Mouse (Mus musculus): ENCODE results near the gene Gm14124. TPM values are rescaled to one million over a fixed set of nuclear protein-coding genes. Genes with fewer than 3 reads are reported as not detected.
A peak's percentile ranks its signal among the peaks of the same experiment; 100 is the strongest.
"Not testable (repeated sequence)": the region's sequence is repeated elsewhere in the genome, so short reads cannot be mapped to it uniquely, and the experiment has no call there.

Gm14124 gene
- total RNA-seq, 1 experiment: 33.2 TPM

- DNase-seq (ENCODE audit: low read depth, low spot score): no peak
- Histone ChIP-seq H3K36me3 (ENCODE audit: control insufficient read depth, insufficient read depth, low read length, poor library complexity, severe bottlenecking) (no peaks in the 10 kb centered on the region), H3K27ac (ENCODE audit: insufficient read depth, low read depth, low read length, poor library complexity, severe bottlenecking) (no peak overlapping the region), H3K9me3 (ENCODE audit: control insufficient read depth, insufficient read depth, low read depth, low read length) (no peaks in the 10 kb centered on the region), H3K9ac (ENCODE audit: insufficient read depth, low read depth, low read length, poor library complexity, severe bottlenecking) (no peak overlapping the region), H3K4me1 (ENCODE audit: control insufficient read depth in 2 of 2, insufficient read depth in 2 of 2, low read length in 2 of 2, poor library complexity in 1 of 2) (no peaks in the 10 kb centered on the region), H3K4me3 (ENCODE audit: insufficient read depth in 1 of 2, low read depth in 1 of 2, low read length in 2 of 2, poor library complexity in 1 of 2, severe bottlenecking in 1 of 2) (no peak overlapping the region)
- no peak for TF ChIP-seq HCFC1 (IDR thresholded peaks at IDR 0.05; ENCODE audit: borderline replicate concordance, insufficient read depth, low read length)
- no peak for TF ChIP-seq ZC3H11A (IDR thresholded peaks at IDR 0.05; ENCODE audit: borderline replicate concordance, low read depth, low read length)
- no peak for TF ChIP-seq CHD2 (IDR thresholded peaks at IDR 0.05; ENCODE audit: low read depth, low read length)
- no peak for TF ChIP-seq MAFK (IDR thresholded peaks at IDR 0.05; ENCODE audit: insufficient read depth, low read depth, low read length)
- no peak for TF ChIP-seq ZNF384 (IDR thresholded peaks at IDR 0.05; ENCODE audit: low read depth, low read length)
- in situ Hi-C loops (cut with MboI; ENCODE audit: low sequenced_read_pairs in 2 of 2, unreplicated experiment in 2 of 2): no loop called here
Observed at GRCm38 (mm10) chr2:150293669-150294068, 36.4 kb downstream of the Gm14124 start.

- DNase-seq (ENCODE audit: low read depth, low spot score): no peak
- in situ Hi-C loops (cut with MboI; ENCODE audit: low sequenced_read_pairs in 2 of 2, unreplicated experiment in 2 of 2): no loop called here
Observed at GRCm38 (mm10) chr2:150299096-150299495, 41.8 kb downstream of the Gm14124 start.

DNA sequence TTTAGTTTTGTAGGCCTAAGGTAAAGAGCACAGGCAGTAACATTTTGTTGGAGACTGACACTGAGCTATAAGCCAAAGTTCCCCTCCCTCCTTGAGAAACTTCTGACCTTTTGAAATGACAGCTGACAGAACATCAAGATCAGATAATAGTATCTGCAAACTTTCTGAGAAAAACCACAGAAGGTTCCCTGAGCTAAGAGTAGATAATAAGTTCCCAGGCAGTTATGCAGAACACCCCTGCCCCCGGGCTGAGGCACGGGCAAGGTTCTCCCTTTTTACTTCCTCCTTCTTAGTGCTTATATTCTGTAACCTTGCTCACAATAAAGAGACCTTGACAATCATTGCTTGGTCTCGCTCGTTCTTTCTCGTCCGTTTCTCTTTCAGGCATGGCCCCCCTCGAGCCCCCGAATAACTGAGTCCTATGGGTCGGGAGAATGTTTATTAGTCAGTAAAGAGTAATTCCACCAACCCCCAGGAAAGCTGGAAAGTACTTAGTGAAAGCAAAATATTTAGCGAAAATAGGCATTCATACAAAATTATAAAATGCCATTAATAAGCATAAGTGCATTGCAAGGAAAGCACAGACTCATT, 50.0 kb downstream of the Gm14124 start:
- DNase-seq (ENCODE audit: low read depth, low spot score): no peak

More at GRCm38 (mm10) chr2:150299096-150299495, 41.8 kb downstream of the Gm14124 start:
- Histone ChIP-seq H3K4me3 (ENCODE audit: insufficient read depth in 1 of 2, low read depth in 1 of 2, low read length in 2 of 2, poor library complexity in 1 of 2, severe bottlenecking in 1 of 2) (no peak overlapping the region), H3K27ac (ENCODE audit: insufficient read depth, low read depth, low read length, poor library complexity, severe bottlenecking) (no peak overlapping the region), H3K9me3 (ENCODE audit: control insufficient read depth, insufficient read depth, low read depth, low read length) (no peaks in the 10 kb centered on the region), H3K4me1 (ENCODE audit: control insufficient read depth in 2 of 2, insufficient read depth in 2 of 2, low read length in 2 of 2, poor library complexity in 1 of 2) (no peaks in the 10 kb centered on the region), H3K9ac (ENCODE audit: insufficient read depth, low read depth, low read length, poor library complexity, severe bottlenecking) (no peak overlapping the region), H3K36me3 (ENCODE audit: control insufficient read depth, insufficient read depth, low read length, poor library complexity, severe bottlenecking) (no peaks in the 10 kb centered on the region)
- TF ChIP-seq HCFC1 (IDR thresholded peaks at IDR 0.05; ENCODE audit: borderline replicate concordance, insufficient read depth, low read length): no peak
- no peak for TF ChIP-seq ZNF384 (IDR thresholded peaks at IDR 0.05; ENCODE audit: low read depth, low read length)
- no peak for TF ChIP-seq MAFK (IDR thresholded peaks at IDR 0.05; ENCODE audit: insufficient read depth, low read depth, low read length)
- TF ChIP-seq CHD2 (IDR thresholded peaks at IDR 0.05; ENCODE audit: low read depth, low read length): no peak
- no peak for TF ChIP-seq ZC3H11A (IDR thresholded peaks at IDR 0.05; ENCODE audit: borderline replicate concordance, low read depth, low read length)

DNA sequence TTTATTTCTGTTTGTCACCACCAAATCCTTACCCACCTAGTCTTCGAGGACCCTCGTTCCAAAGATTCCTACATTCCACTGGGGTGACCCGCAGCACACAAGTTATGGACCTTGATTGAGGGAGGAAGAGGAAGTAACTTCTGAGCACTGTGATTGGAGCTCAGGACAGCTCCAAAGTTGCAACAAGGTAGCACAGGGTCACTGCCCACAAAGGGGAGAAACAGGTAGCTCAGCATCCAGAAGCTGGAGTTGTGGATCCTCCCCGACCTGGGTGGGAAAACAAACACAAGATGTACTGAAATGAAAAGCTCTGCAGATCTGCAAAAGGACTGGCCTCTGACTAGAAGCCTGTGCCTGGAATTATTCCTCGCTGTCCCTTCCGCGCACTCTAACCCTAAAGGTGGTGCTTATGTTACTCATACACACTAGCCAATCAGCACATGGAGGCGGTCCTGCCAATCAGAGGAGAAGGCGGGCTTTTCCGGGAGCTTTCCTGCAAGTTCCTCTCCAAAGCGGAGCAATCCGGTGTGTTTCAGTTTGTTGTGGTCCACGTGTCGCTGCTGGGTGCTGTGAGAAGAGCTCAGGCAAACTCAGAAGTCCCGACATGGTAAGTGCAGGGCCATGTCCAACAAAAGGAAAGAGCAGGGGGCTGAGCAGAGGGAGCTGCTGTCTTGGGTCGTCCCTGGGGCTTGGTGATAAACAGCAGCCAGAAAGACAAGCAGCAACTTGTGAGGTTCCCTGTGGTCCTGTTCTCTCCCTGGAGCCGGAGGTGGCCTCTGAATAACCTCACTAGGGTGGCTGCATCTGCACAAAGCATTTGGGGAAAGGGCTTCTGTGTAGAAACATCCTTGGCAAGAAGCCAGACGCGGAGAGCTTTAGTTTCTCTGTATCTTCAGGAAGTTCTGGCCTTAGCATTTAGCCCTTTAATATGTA, 53.9 kb downstream of the Gm14124 start:
- Histone ChIP-seq H3K4me3 (ENCODE audit: insufficient read depth in 1 of 2, low read depth in 1 of 2, low read length in 2 of 2, poor library complexity in 1 of 2, severe bottlenecking in 1 of 2) (peak overlapping the region; percentile 86 to 92), H3K9ac (ENCODE audit: insufficient read depth, low read depth, low read length, poor library complexity, severe bottlenecking) (peak overlapping the region; percentile 91), H3K27ac (ENCODE audit: insufficient read depth, low read depth, low read length, poor library complexity, severe bottlenecking) (peak overlapping the region; percentile 79)
- in situ Hi-C loops (cut with MboI; ENCODE audit: low sequenced_read_pairs in 2 of 2, unreplicated experiment in 2 of 2); H3K4me1 ChIP-seq (ENCODE audit: control insufficient read depth in 2 of 2, insufficient read depth in 2 of 2, low read length in 2 of 2, poor library complexity in 1 of 2); H3K36me3 ChIP-seq (ENCODE audit: control insufficient read depth, insufficient read depth, low read length, poor library complexity, severe bottlenecking); H3K9me3 ChIP-seq (ENCODE audit: control insufficient read depth, insufficient read depth, low read depth, low read length): not testable (repeated sequence)
- peak; percentile 43 for TF ChIP-seq HCFC1 (IDR thresholded peaks at IDR 0.05; ENCODE audit: borderline replicate concordance, insufficient read depth, low read length)
- TF ChIP-seq CHD2 (IDR thresholded peaks at IDR 0.05; ENCODE audit: low read depth, low read length): peak; percentile 66; the same call in 1 of the 2 replicates
- peak; percentile 94 for DNase-seq (ENCODE audit: low read depth, low spot score)

More for the DNA sequence above, 50.0 kb downstream of the Gm14124 start:
- H3K27ac ChIP-seq (ENCODE audit: insufficient read depth, low read depth, low read length, poor library complexity, severe bottlenecking): no peak overlapping the region
- no peak overlapping the region for H3K9ac ChIP-seq (ENCODE audit: insufficient read depth, low read depth, low read length, poor library complexity, severe bottlenecking)
- 0 out of 4 replicates have a peak, but pooled peaks cover 0 to 2% of the 10 kb centered on the region in 2 experiments for H3K4me1 ChIP-seq (ENCODE audit: control insufficient read depth in 2 of 2, insufficient read depth in 2 of 2, low read length in 2 of 2, poor library complexity in 1 of 2)
- no peaks in the 10 kb centered on the region for H3K9me3 ChIP-seq (ENCODE audit: control insufficient read depth, insufficient read depth, low read depth, low read length)
- no peak overlapping the region for H3K4me3 ChIP-seq (ENCODE audit: insufficient read depth in 1 of 2, low read depth in 1 of 2, low read length in 2 of 2, poor library complexity in 1 of 2, severe bottlenecking in 1 of 2)
- TF ChIP-seq ZC3H11A (IDR thresholded peaks at IDR 0.05; ENCODE audit: borderline replicate concordance, low read depth, low read length) (no peak), ZNF384 (IDR thresholded peaks at IDR 0.05; ENCODE audit: low read depth, low read length) (no peak), CHD2 (IDR thresholded peaks at IDR 0.05; ENCODE audit: low read depth, low read length) (no peak), MAFK (IDR thresholded peaks at IDR 0.05; ENCODE audit: insufficient read depth, low read depth, low read length) (no peak), HCFC1 (IDR thresholded peaks at IDR 0.05; ENCODE audit: borderline replicate concordance, insufficient read depth, low read length) (no peak)
- H3K36me3 ChIP-seq (ENCODE audit: control insufficient read depth, insufficient read depth, low read length, poor library complexity, severe bottlenecking): no peaks in the 10 kb centered on the region
- in situ Hi-C loops (cut with MboI; ENCODE audit: low sequenced_read_pairs in 2 of 2, unreplicated experiment in 2 of 2): no loop called here

All from ES-E14 (cell line).